Mouse (Mus musculus): Measurements from ENCODE around the gene 2810408A11Rik.

The 2810408A11Rik gene

GRCm38 (mm10) chr11:69849128-69849527, 51.7 kb downstream of the 2810408A11Rik start:
- no peak for DNase-seq (ENCODE audit: low read depth)

- no peak for DNase-seq (ENCODE audit: low read depth)
Observed at GRCm38 (mm10) chr11:69848021-69848420, 52.8 kb downstream of the 2810408A11Rik start.
